Mouse (Mus musculus) right cerebral cortex, postnatal 25 days (tissue): Measurements from ENCODE around the gene Zfp715.
"Not testable (repeated sequence)": the region's sequence is repeated elsewhere in the genome, so short reads cannot be mapped to it uniquely, and the experiment has no call there.

Source experiments
- DNase-seq: peaks from one replicate; pipeline ENCODE4 v3.0.0; 2022

Gene Zfp715

GRCm38 (mm10) chr7:43313013-43313428 is at the start of gene Zfp715:
TSS of gene Zfp715 (minus strand) at chr7:43313294.
- peak; percentile 89 for DNase-seq

- DNase-seq: no peak
These were observed 48.9 kb upstream of the Zfp715 start for GRCm38 (mm10) chr7:43362021-43362420.

GRCm38 (mm10) chr7:43361442-43361841 is 48.3 kb upstream of the Zfp715 start:
- DNase-seq: no peak

GRCm38 (mm10) chr7:43358556-43358955 is 45.5 kb upstream of the Zfp715 start:
- DNase-seq: no peak

- no peak for DNase-seq
These were observed 42.1 kb upstream of the Zfp715 start for GRCm38 (mm10) chr7:43354893-43355835.

GRCm38 (mm10) chr7:43353758-43354157 is 40.7 kb upstream of the Zfp715 start:
- no peak for DNase-seq

- DNase-seq: no peak
These were observed 40.0 kb upstream of the Zfp715 start for GRCm38 (mm10) chr7:43353118-43353517.

- no peak for DNase-seq
These were observed 38.1 kb upstream of the Zfp715 start, which contains the start of gene Siglecf for GRCm38 (mm10) chr7:43351154-43351553. TSS of gene Siglecf (plus strand) at chr7:43351341.

- DNase-seq: not testable (repeated sequence)
These were observed 36.5 kb upstream of the Zfp715 start for GRCm38 (mm10) chr7:43349623-43350022.

- no peak for DNase-seq
These were observed 33.5 kb upstream of the Zfp715 start for GRCm38 (mm10) chr7:43346571-43346970.

GRCm38 (mm10) chr7:43346148-43346547 is 33.1 kb upstream of the Zfp715 start:
- no peak for DNase-seq

GRCm38 (mm10) chr7:43344491-43344890 is 31.4 kb upstream of the Zfp715 start:
- no peak for DNase-seq

GRCm38 (mm10) chr7:43344020-43344419 is 30.9 kb upstream of the Zfp715 start:
- no peak for DNase-seq

GRCm38 (mm10) chr7:43343191-43343590 is 30.1 kb upstream of the Zfp715 start:
- no peak for DNase-seq

GRCm38 (mm10) chr7:43340771-43341170 is 27.7 kb upstream of the Zfp715 start:
- no peak for DNase-seq

- no peak for DNase-seq
These were observed 20.8 kb upstream of the Zfp715 start for GRCm38 (mm10) chr7:43333899-43334298.

- DNase-seq: no peak
These were observed 20.1 kb upstream of the Zfp715 start for GRCm38 (mm10) chr7:43333203-43333602.

GRCm38 (mm10) chr7:43328101-43328500 is 15.0 kb upstream of the Zfp715 start:
- DNase-seq: no peak

GRCm38 (mm10) chr7:43326223-43326780 is 13.2 kb upstream of the Zfp715 start:
- no peak for DNase-seq

GRCm38 (mm10) chr7:43312386-43313012 is 595 bp downstream of the Zfp715 start:
- DNase-seq: no peak

GRCm38 (mm10) chr7:43311632-43312031 is 1.5 kb downstream of the Zfp715 start:
- DNase-seq: no peak

GRCm38 (mm10) chr7:43309069-43309468 is 4.0 kb downstream of the Zfp715 start:
- no peak for DNase-seq

- DNase-seq: no peak
These were observed 7.9 kb downstream of the Zfp715 start for GRCm38 (mm10) chr7:43305235-43305634.

GRCm38 (mm10) chr7:43291524-43291923 is 21.6 kb downstream of the Zfp715 start:
- DNase-seq: no peak
